Mouse (Mus musculus) liver, adult (tissue): ENCODE measurements around the gene Ctnna3.

Experiments
- GATA4 ChIP-seq: IDR thresholded peaks from 2 replicates; pipeline ENCODE4 v1.6.1; 2014; ENCODE audit warnings: mild to moderate bottlenecking, low read length; ENCODE audit not compliant: insufficient replicate concordance

Gene Ctnna3

DNA sequence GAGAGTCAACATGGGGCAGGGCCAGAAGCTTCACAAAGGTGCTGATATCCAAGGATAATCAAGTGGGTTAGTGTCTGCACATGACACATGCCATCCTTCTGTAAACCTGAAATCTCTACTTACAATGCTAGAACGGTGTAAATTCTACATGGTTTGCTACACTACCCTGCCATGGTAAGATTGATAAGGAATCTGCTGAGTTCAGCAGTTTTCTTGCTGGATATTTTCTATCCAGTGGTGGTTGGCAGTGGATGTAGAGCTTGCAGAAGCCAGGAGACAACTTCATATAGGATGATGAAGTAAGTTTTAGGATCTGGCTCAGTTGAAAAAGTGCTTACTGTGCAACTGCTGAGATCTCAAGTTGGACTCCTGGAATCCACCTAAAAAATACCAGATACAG, 767.7 kb downstream of the Ctnna3 start:
- no peak for TF ChIP-seq GATA4

- TF ChIP-seq GATA4, result no peak
These were observed 785.7 kb downstream of the Ctnna3 start for GRCm38 (mm10) chr10:64215632-64216031.

GRCm38 (mm10) chr10:64223023-64223422, 793.1 kb downstream of the Ctnna3 start:
- no peak for TF ChIP-seq GATA4

GRCm38 (mm10) chr10:64224007-64224406, 794.1 kb downstream of the Ctnna3 start:
- no peak for TF ChIP-seq GATA4

GRCm38 (mm10) chr10:64224424-64224823, 794.5 kb downstream of the Ctnna3 start:
- TF ChIP-seq GATA4, result no peak

DNA sequence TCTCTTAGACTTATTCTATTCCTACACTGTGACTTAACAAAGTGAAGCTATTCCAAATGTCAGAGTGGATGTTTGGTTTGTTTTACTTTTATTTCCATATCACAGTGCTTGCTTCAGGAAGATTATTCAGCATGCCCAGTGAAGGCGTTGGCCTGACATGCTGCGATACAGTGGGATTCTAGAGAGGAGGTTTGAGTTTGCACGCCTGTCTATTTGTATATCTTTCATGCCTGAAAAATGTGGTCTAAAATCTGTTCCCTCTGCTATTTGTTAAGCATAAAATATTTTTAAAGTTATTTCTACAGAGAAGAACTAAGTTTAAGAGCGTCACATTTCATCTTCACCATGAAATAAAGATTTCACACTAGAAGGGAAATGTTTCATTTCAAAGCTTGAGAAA, 813.5 kb downstream of the Ctnna3 start:
- no peak for TF ChIP-seq GATA4

GRCm38 (mm10) chr10:64268156-64268555, 838.3 kb downstream of the Ctnna3 start:
- TF ChIP-seq GATA4, result no peak

DNA sequence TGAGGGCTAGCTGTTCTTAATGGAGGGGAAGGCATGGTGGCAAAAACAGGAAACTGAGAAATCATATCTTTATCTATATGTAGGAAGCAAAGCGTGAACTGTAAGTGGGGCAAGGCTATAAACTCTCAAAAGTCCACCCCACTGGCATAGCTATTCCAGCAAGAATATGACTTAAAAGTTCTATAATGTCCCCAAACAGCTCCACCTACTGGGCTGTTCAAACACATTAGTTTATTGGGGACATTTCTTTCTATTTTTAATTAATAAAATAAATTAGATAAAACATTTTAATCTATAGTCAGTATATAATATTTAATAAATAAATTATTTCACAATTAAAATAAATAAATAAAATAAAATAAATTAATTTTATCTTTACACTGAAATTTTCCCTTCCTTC, 845.2 kb downstream of the Ctnna3 start:
- TF ChIP-seq GATA4, result no peak

DNA sequence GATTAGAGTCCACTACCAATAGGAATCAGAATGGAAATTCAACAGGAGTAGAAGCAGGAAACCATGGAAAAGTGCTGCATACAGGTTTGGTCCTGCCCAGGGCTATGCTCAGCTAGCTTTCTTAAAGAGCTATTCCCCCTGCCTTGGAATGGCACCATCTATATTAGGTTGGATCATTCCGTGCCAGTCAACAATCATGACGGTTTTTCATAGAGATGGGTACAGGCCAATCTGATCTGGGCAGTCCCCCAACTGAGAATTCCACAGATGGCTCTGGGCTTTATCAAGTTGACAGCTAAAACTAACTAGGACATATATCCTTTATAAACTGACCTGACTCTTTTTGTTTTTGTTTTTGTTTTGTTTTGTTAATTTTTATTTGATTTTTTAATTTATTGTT, 848.9 kb downstream of the Ctnna3 start:
- no peak for TF ChIP-seq GATA4

DNA sequence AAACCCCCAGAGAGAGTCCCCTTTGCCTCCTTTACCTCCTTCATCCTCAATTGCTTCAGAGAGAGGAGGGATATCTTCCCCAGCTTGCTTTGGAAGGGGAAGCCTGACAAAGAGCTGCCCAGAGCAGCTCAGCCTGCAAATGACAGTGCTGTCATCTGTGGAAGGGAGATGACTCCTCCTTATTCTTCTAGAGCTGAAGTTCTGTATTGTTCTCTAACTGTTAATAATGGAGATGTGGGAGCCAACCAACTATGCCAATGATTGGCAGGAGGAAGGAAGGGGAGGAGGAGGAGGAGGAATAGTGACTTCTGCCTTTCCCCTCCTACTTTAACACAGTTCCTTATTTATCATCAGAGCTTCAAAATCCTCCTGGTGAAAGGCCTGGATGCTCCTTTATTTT, 875.9 kb downstream of the Ctnna3 start:
- TF ChIP-seq GATA4, result no peak

DNA sequence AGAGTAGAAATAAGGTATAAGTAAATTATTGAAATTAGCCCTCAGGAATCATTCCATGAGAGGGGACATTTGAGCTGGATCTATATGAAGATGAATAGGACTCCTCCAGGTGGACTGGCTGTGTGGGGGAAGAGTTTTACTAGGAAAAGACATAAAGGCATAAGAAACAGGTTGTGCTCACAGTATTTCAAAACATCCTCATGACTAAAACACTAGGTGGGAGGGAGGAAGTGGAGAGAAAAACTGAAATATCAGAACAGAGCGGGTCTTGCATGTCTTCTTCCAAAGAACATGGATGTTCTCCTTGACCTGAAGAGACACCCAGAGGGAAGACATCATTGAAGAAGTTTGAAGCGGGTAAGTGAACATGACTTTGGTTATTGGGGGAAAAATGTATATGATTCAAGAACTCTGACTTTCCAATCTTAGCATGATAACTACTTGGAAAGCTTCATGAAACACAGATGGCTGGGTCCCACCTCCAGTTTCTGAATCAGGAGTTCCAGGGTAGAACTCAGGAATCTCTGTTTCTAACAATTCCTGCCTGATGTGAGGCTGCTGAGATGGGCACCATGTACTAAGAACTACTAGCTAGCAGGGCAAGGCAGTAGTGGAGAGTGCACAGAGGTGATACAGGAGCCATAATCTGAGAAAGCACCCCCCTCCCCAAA, 881.9 kb downstream of the Ctnna3 start:
- TF ChIP-seq GATA4, result no peak

GRCm38 (mm10) chr10:64320332-64320731, 890.4 kb downstream of the Ctnna3 start:
- no peak for TF ChIP-seq GATA4

DNA sequence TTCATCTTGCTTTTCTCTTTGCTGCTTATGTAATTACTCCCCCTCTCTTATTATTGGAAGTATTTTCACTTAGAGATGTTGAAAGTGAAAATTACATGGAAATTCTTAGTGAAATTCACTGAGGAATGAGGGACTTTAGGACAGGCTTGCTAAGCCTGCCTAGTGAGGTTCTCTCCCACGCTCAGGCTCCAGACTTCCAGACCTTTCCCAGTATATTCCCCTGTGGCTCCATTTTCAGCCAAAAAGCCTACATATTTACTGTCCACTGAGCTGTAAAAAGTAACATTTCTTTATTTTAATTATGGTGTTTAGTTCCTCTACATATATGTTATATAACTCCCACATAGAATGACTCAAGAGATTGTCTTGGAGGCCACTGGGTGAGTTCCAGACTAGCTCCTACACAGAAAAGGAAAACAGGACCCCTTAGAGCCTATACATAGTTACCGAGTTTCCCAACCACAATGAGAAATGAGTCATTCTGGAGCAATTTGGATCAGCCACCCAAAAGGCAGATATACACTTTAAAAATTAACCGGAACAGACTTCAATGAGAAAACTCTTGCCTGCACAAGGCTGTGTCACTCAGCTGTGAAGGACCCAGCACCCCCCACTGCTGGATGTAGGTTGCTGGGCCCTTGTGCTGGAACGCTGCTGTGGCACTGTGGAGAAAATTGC, 912.9 kb downstream of the Ctnna3 start:
- TF ChIP-seq GATA4, result no peak

DNA sequence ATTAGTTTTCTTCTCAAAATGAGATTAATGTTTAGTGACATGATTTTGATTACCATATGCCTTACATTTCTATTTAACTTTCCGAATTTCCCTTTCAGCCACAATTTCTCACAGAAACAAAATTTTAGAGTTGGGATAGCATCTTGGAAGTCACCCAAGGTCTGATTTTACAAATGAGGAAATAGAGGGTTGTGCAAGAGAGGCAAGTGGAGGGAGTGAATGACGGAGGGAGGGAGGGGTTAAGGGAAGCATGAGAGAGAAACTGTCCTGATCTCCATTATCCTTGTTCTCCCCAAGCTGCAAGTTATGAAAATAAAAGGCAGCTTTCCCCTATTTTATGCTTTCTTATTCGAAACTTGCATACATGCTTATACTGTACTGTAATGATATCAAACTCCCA, 943.4 kb downstream of the Ctnna3 start:
- TF ChIP-seq GATA4, result no peak

DNA sequence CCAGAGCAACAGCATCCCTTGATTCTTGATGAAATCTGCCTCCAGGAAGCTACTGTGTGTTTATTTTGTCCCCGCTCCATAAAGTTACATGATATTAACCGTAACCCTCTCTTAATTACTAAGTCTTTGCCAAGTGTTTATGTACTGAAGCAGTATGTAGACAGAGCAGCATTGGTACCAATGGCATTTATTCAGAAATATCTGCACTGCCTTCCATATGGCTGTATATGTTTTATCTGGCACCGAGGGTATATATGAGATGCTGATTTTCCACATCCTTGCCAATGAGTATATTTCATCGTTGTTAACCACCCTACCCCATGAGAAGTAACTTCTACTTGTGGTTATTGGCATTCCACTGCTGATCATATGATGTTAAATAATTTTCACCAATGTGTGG, 947.9 kb downstream of the Ctnna3 start:
- no peak for TF ChIP-seq GATA4

GRCm38 (mm10) chr10:64396579-64396978, 966.7 kb downstream of the Ctnna3 start:
- TF ChIP-seq GATA4, result no peak

- no peak for TF ChIP-seq GATA4
These were observed 1008.8 kb downstream of the Ctnna3 start for GRCm38 (mm10) chr10:64438736-64439135.
